Mouse (Mus musculus) cortical plate, adult 2 months (tissue): ENCODE measurements around the gene Itfg2.

Experiments used
- CTCF ChIP-seq: fragments of 200-500 bp; IDR thresholded peaks from 2 replicates; pipeline ENCODE4 v1.5.1; 2011; ENCODE audit warnings: mild to moderate bottlenecking, control low read depth, low read length; ENCODE audit not compliant: insufficient read depth; ENCODE audit errors: extremely low read depth
- POLR2A ChIP-seq: fragments of 200-500 bp; IDR thresholded peaks from 2 replicates; pipeline ENCODE4 v1.6.1; 2011; ENCODE audit warnings: mild to moderate bottlenecking, low read length, control low read depth; ENCODE audit not compliant: insufficient read depth; ENCODE audit errors: extremely low read depth

DNA sequence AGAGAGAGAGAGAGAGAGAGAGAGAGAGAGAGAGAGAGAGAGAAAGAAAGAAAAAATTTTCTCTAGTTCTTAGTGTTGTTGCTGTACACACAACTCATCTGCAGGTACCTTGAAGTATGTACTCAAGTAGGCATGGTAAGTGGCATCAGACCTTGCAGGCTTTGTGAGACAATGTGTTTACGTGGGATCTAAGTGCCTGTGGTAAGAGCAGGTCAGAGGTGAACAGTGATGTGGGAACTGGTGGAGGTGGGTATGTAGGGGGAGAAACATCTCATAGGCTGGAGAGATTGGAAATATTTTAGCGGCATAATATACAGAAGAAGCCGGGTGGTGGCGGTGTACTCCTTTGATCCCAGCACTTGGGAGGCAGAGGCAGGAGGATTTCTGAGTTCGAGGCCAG lies 2.8 kb upstream of the Itfg2 start:
- TF ChIP-seq POLR2A: no peak
- TF ChIP-seq CTCF: no peak
